Mouse (Mus musculus): ENCODE data around the gene Gm10974. TPM values are rescaled to one million over a fixed set of nuclear protein-coding genes. Genes with fewer than 3 reads are reported as not detected.

Gm10974 gene
- polyA plus RNA-seq, 1 experiment from 2014 or later, result not detected

DNA sequence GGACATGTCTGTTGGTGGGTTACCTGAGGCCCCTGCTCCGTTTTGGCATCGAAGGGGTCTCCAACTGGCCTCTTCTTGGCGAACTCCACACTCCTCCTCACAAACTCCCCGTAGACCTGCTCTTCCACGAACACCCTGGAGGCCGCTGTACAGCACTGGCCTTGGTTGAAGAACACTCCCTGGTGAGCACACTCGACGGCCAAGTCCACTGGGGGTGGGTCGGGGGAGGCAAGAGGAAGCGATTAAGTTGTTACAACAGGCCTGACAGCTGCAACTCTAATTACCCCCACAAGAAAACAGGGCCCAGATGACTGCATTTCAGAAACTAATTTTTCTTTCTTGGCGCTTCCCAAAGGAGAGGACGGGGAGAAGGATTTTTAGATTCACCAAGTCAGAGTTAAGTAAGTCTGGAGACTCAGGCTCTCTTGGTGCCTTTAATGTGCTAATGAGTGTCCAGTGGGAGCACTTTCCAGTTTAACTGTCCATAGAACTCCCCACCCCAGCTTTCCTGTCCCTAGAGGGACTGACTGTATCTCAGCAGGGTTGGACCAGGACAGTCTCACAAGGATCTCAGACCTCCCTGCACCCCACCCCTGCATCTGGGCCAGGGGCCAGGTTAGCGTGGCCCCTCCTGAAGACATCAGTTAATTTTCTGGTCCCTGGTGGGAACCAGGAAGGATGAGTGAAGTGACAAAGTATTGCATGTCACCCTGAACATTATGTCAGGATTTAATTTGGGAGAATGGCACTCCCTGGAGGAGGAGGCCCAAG lies 40.4 kb downstream of the Gm10974 start:
- Histone ChIP-seq H3K4me2 (no peak overlapping the region), H3K27me3 (ENCODE audit: control insufficient read depth, insufficient read depth, low read length) (no peaks in the 10 kb centered on the region), H3K4me1 (ENCODE audit: control insufficient read depth, insufficient read depth, low read length) (peaks cover 3% of the 10 kb centered on the region; the same call in 1 of the 2 replicates), H3K27ac (ENCODE audit: low read depth, low read length) (no peak overlapping the region), H3K9ac (ENCODE audit: low read length) (no peak overlapping the region), H3K4me3 (ENCODE audit: low read depth, low read length) (no peak overlapping the region), H3K9me3 (ENCODE audit: control insufficient read depth, low read length) (no peaks in the 10 kb centered on the region), H3K36me3 (ENCODE audit: control insufficient read depth, insufficient read depth, low read length) (no peaks in the 10 kb centered on the region)
- 69% methylated on average over 13 of the region's 13 CpGs for WGBS
- DNase-seq (ENCODE audit: low spot score, missing footprints) (peak; percentile 78), ATAC-seq (ENCODE audit: low FRiP score) (no peak)

DNA sequence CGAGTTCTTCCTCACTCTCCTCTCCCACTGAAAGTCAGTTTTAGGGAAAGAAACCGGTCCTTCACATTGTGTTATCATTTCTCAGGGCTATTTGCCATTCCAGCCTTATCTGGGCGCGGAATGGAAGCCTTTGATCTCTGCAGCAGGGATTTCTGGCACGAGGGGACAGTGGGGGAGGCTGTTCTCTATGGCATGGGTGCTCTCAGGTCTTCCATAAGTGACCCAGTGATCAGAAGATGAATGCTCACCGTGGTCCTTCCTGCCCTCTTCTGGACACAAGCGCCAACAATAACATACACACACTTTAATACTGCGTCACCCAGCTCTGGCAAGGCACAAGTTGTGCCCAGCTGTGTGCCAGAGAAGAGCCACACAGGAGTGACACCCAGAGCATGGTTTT lies 41.3 kb downstream of the Gm10974 start:
- Histone ChIP-seq H3K27me3 (ENCODE audit: control insufficient read depth, insufficient read depth, low read length) (no peaks in the 10 kb centered on the region), H3K27ac (ENCODE audit: low read depth, low read length) (no peak overlapping the region), H3K4me1 (ENCODE audit: control insufficient read depth, insufficient read depth, low read length) (no peaks in the 10 kb centered on the region), H3K9ac (ENCODE audit: low read length) (no peak overlapping the region), H3K4me2 (no peak overlapping the region), H3K9me3 (ENCODE audit: control insufficient read depth, low read length) (no peaks in the 10 kb centered on the region), H3K36me3 (ENCODE audit: control insufficient read depth, insufficient read depth, low read length) (no peaks in the 10 kb centered on the region), H3K4me3 (ENCODE audit: low read depth, low read length) (no peak overlapping the region)
- DNase-seq (ENCODE audit: low spot score, missing footprints) (peak; percentile 73), ATAC-seq (ENCODE audit: low FRiP score) (no peak)
- 80% methylated on average over 8 of the region's 8 CpGs for WGBS

- no peak overlapping the region for H3K4me3 ChIP-seq (ENCODE audit: low read depth, low read length)
- no peak overlapping the region for H3K9ac ChIP-seq (ENCODE audit: low read length)
- H3K36me3 ChIP-seq (ENCODE audit: control insufficient read depth, insufficient read depth, low read length), result no peaks in the 10 kb centered on the region
- ATAC-seq (ENCODE audit: low FRiP score), result no peak
- H3K27me3 ChIP-seq (ENCODE audit: control insufficient read depth, insufficient read depth, low read length), result no peaks in the 10 kb centered on the region
- no peak overlapping the region for H3K27ac ChIP-seq (ENCODE audit: low read depth, low read length)
- DNase-seq (ENCODE audit: low spot score, missing footprints), result peak; percentile 83
- no peak overlapping the region for H3K4me2 ChIP-seq
- WGBS, result 65% methylated on average over 6 of the region's 6 CpGs
- H3K4me1 ChIP-seq (ENCODE audit: control insufficient read depth, insufficient read depth, low read length), result no peaks in the 10 kb centered on the region
- H3K9me3 ChIP-seq (ENCODE audit: control insufficient read depth, low read length), result no peaks in the 10 kb centered on the region
Observed at GRCm38 (mm10) chr7:66409433-66409832, 43.7 kb downstream of the Gm10974 start.

- H3K4me1 ChIP-seq (ENCODE audit: control insufficient read depth, insufficient read depth, low read length), result no peaks in the 10 kb centered on the region
- no peak overlapping the region for H3K4me2 ChIP-seq
- H3K9me3 ChIP-seq (ENCODE audit: control insufficient read depth, low read length), result no peaks in the 10 kb centered on the region
- no peak overlapping the region for H3K9ac ChIP-seq (ENCODE audit: low read length)
- ATAC-seq (ENCODE audit: low FRiP score) (no peak), DNase-seq (ENCODE audit: low spot score, missing footprints) (peak; percentile 66)
- no peaks in the 10 kb centered on the region for H3K27me3 ChIP-seq (ENCODE audit: control insufficient read depth, insufficient read depth, low read length)
- H3K36me3 ChIP-seq (ENCODE audit: control insufficient read depth, insufficient read depth, low read length), result no peaks in the 10 kb centered on the region
- no peak overlapping the region for H3K27ac ChIP-seq (ENCODE audit: low read depth, low read length)
- WGBS, result 84% methylated on average over 7 of the region's 7 CpGs
- H3K4me3 ChIP-seq (ENCODE audit: low read depth, low read length), result no peak overlapping the region
Observed at GRCm38 (mm10) chr7:66413093-66413492, 47.4 kb downstream of the Gm10974 start.

DNA sequence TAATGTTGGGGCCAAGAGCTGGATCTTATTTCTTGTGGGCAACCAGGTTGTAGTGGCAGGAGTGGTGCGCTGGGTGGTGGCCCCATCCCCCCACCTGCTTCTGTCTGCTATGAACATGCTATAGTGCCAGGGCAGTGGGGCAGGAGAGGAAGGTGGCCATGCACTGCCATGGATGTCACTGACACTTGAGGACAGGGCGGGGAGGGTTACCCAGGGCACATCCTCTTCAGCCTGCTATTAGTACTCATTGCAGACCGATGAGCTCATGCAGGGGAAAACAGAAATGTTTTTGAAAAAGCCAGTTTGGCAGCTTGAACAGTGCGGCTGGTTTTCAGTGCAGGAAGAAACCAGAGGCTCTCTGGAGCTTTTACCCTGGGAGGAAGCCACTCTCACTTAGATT lies 51.1 kb downstream of the Gm10974 start:
- WGBS, result 88% methylated on average over 4 of the region's 4 CpGs
- H3K4me1 ChIP-seq (ENCODE audit: control insufficient read depth, insufficient read depth, low read length), result no peaks in the 10 kb centered on the region
- DNase-seq (ENCODE audit: low spot score, missing footprints) (no peak), ATAC-seq (ENCODE audit: low FRiP score) (no peak)
- no peaks in the 10 kb centered on the region for H3K27me3 ChIP-seq (ENCODE audit: control insufficient read depth, insufficient read depth, low read length)
- no peaks in the 10 kb centered on the region for H3K36me3 ChIP-seq (ENCODE audit: control insufficient read depth, insufficient read depth, low read length)
- H3K9ac ChIP-seq (ENCODE audit: low read length), result no peak overlapping the region
- no peak overlapping the region for H3K27ac ChIP-seq (ENCODE audit: low read depth, low read length)
- H3K4me3 ChIP-seq (ENCODE audit: low read depth, low read length), result no peak overlapping the region
- no peak overlapping the region for H3K4me2 ChIP-seq
- no peaks in the 10 kb centered on the region for H3K9me3 ChIP-seq (ENCODE audit: control insufficient read depth, low read length)

DNA sequence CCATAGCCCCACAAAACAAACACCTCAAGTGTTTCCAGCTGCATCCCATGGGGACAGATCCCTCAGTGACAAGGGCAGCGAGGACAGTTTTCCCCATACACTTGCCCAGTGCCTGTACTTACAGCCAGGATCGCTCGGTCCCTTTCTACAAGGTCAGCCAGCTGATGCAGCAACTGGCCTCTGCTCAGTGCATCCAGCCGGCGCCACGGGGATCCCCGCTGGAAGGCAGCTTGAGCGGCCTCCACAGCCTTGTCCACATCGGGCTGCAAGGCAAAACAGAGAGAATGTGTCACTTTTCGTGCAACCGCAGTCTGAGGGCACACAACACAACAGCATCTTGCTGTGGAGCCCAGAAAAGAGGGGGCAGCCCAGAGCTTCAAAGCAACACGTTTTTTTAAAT lies 53.3 kb downstream of the Gm10974 start:
- Histone ChIP-seq H3K36me3 (ENCODE audit: control insufficient read depth, insufficient read depth, low read length) (no peaks in the 10 kb centered on the region), H3K27ac (ENCODE audit: low read depth, low read length) (no peak overlapping the region), H3K9me3 (ENCODE audit: control insufficient read depth, low read length) (no peaks in the 10 kb centered on the region), H3K4me3 (ENCODE audit: low read depth, low read length) (no peak overlapping the region), H3K4me1 (ENCODE audit: control insufficient read depth, insufficient read depth, low read length) (no peaks in the 10 kb centered on the region), H3K27me3 (ENCODE audit: control insufficient read depth, insufficient read depth, low read length) (peaks cover under 1% of the 10 kb centered on the region; the same call in 1 of the 2 replicates), H3K9ac (ENCODE audit: low read length) (no peak overlapping the region), H3K4me2 (no peak overlapping the region)
- DNase-seq (ENCODE audit: low spot score, missing footprints), result peak; percentile 77
- ATAC-seq (ENCODE audit: low FRiP score), result no peak
- 53% methylated on average over 12 of the region's 12 CpGs for WGBS

- whole genome bisulfite sequencing, result 85% methylated on average over 8 of the region's 8 CpGs
- no peak for DNase-seq (ENCODE audit: low spot score, missing footprints)
- Histone ChIP-seq H3K4me3 (ENCODE audit: low read depth, low read length) (no peak overlapping the region), H3K36me3 (ENCODE audit: control insufficient read depth, insufficient read depth, low read length) (no peaks in the 10 kb centered on the region), H3K27ac (ENCODE audit: low read depth, low read length) (no peak overlapping the region), H3K4me1 (ENCODE audit: control insufficient read depth, insufficient read depth, low read length) (peaks cover under 1% of the 10 kb centered on the region; the same call in 1 of the 2 replicates), H3K9ac (ENCODE audit: low read length) (no peak overlapping the region), H3K4me2 (no peak overlapping the region), H3K9me3 (ENCODE audit: control insufficient read depth, low read length) (no peaks in the 10 kb centered on the region), H3K27me3 (ENCODE audit: control insufficient read depth, insufficient read depth, low read length) (peaks cover 27% of the 10 kb centered on the region)
- ATAC-seq (ENCODE audit: low FRiP score), result no peak
Observed at GRCm38 (mm10) chr7:66421903-66422302, 56.2 kb downstream of the Gm10974 start.

GRCm38 (mm10) chr7:66427053-66427436 lies 61.3 kb downstream of the Gm10974 start:
- Histone ChIP-seq H3K9ac (ENCODE audit: low read length) (peak overlapping the region; percentile 45; the same call in 1 of the 2 replicates), H3K4me2 (peak overlapping the region; percentile 81), H3K36me3 (ENCODE audit: control insufficient read depth, insufficient read depth, low read length) (no peaks in the 10 kb centered on the region), H3K4me3 (ENCODE audit: low read depth, low read length) (peak overlapping the region; percentile 46), H3K4me1 (ENCODE audit: control insufficient read depth, insufficient read depth, low read length) (peaks cover 11% of the 10 kb centered on the region; the same call in 1 of the 2 replicates), H3K27ac (ENCODE audit: low read depth, low read length) (no peak overlapping the region), H3K27me3 (ENCODE audit: control insufficient read depth, insufficient read depth, low read length) (peaks cover 51% of the 10 kb centered on the region), H3K9me3 (ENCODE audit: control insufficient read depth, low read length) (no peaks in the 10 kb centered on the region)
- WGBS, result under 1% methylated on average over 23 of the region's 23 CpGs
- DNase-seq (ENCODE audit: low spot score, missing footprints) (no peak), ATAC-seq (ENCODE audit: low FRiP score) (peak; percentile 51)

DNA sequence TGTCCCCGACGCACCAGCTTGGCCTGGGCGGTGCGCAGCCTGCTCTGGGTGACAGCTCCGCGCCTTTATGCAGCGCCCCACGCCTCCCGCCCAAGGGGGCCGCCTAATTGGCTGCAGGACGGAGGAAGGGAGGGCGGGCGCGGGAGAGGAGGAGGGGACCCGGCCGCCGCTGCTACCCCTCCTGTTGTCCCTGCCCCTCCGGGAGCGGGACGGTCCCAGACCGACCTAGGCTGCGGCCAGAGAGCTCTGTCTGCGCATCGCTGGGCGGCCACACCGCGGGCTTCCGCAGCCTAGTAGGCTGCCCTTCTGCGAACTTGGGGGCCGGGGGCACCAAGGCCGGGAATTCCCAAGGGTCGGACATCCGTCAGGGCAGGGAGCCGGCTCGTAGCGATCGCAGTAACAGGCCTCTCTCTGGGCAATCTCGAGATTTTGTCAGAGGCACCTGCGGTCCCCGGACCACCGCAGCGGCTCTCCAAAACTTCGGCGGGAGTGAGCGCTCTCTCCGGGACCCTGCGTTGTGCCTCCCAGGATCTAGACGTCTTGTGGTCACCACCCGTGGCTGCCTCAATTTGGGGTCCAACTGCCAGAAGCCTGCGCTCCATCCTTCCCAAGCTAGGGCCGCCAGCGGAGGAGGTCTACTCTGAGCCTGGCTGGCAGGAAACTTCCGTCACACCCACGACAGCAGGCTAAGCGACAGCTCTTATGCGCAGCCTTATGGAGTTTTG lies 61.9 kb downstream of the Gm10974 start, which contains the start of gene Aldh1a3:
Aldh1a3 (minus strand) TSS at position 81 of the 725 bp plus-strand sequence.
- DNase-seq (ENCODE audit: low spot score, missing footprints) (peak; percentile 96), ATAC-seq (ENCODE audit: low FRiP score) (peak; percentile 90)
- Histone ChIP-seq H3K27ac (ENCODE audit: low read depth, low read length) (no peak within 1 kb of the TSS), H3K36me3 (ENCODE audit: control insufficient read depth, insufficient read depth, low read length) (no peaks in the 10 kb centered on the region), H3K9ac (ENCODE audit: low read length) (peak within 1 kb of the TSS; percentile 45; the same call in 1 of the 2 replicates), H3K4me2 (peak within 1 kb of the TSS; percentile 81), H3K4me3 (ENCODE audit: low read depth, low read length) (peak within 1 kb of the TSS; percentile 46), H3K9me3 (ENCODE audit: control insufficient read depth, low read length) (no peaks in the 10 kb centered on the region), H3K4me1 (ENCODE audit: control insufficient read depth, insufficient read depth, low read length) (peaks cover 11% of the 10 kb centered on the region; the same call in 1 of the 2 replicates), H3K27me3 (ENCODE audit: control insufficient read depth, insufficient read depth, low read length) (peaks cover 51% of the 10 kb centered on the region)
- WGBS, result under 1% methylated on average over 53 of the region's 56 CpGs

All from midbrain, embryonic 11.5 days (tissue).